Mouse (Mus musculus) MEL (cell line): ENCODE results near the gene Gm26897.

Experiments used
- CTCF ChIP-seq, 3 experiments: IDR thresholded peaks in 2 of 3; conservative IDR thresholded peaks in 1 of 3; 2 replicates each; pipeline ENCODE4 v1.5.1; 2011 to 2012; ENCODE audit warnings: low read length in 3 of 3, low read depth in 2 of 3, mild to moderate bottlenecking in 2 of 3, improper control_type of control experiment in 1 of 3, inconsistent platforms in 1 of 3, mixed read lengths in 1 of 3, moderate library complexity in 1 of 3; ENCODE audit not compliant: control insufficient read depth in 1 of 3, insufficient read depth in 1 of 3, poor library complexity in 1 of 3, severe bottlenecking in 1 of 3
- ELF1 ChIP-seq: IDR thresholded peaks from 2 replicates; pipeline ENCODE4 v1.6.1; 2014; ENCODE audit warnings: low read depth, mild to moderate bottlenecking, inconsistent platforms, low read length, improper control_type of control experiment, moderate library complexity
- EP300 ChIP-seq, 2 experiments: IDR thresholded peaks; 2 replicates each; pipeline ENCODE4 v1.6.1; 2011; ENCODE audit warnings: improper control_type of control experiment in 2 of 2, low read length in 2 of 2, low read depth in 1 of 2, mild to moderate bottlenecking in 1 of 2
- GABPA ChIP-seq: IDR thresholded peaks from 2 replicates; pipeline ENCODE4 v1.6.1; 2012; ENCODE audit warnings: low read depth, mild to moderate bottlenecking, inconsistent platforms, low read length, improper control_type of control experiment, moderate library complexity
- JUND ChIP-seq: IDR thresholded peaks from 2 replicates; pipeline ENCODE4 v1.6.1; 2011; ENCODE audit warnings: low read depth, mild to moderate bottlenecking, improper control_type of control experiment, low read length
- NRF1 ChIP-seq: IDR thresholded peaks from 2 replicates; pipeline ENCODE4 v1.6.1; 2014; ENCODE audit warnings: low read depth, mild to moderate bottlenecking, inconsistent platforms, low read length, improper control_type of control experiment, moderate library complexity; ENCODE audit not compliant: poor library complexity, insufficient read depth, severe bottlenecking
- POLR2A ChIP-seq, 2 experiments: IDR thresholded peaks; 2 replicates each; pipeline ENCODE4 v1.6.1; 2011 to 2012; ENCODE audit warnings: low read length in 2 of 2, mild to moderate bottlenecking in 2 of 2, control low read depth in 1 of 2, improper control_type of control experiment in 1 of 2, low read depth in 1 of 2, moderate library complexity in 1 of 2; ENCODE audit not compliant: control insufficient read depth in 1 of 2, insufficient read depth in 1 of 2, poor library complexity in 1 of 2

DNA sequence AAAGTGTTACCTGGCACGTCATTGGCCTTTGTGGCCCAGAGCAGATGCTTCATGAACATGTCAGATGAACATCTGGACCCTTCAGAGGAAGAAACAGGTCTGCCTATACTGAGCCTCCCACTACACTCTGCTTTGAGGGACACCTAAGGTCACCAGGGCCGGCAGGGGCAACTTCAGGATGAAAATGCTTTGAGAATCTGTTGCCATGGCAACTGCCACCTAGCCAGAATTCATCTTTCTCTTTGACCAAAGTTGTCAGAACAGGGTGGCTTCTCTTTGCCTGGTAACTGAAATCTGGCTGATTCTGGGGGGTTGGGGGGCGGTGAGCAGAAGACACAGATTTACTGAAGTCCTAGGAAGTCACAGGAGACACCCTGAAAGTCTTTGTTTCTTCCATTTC, 14.7 kb upstream of the Gm26897 start:
- TF ChIP-seq CTCF (IDR thresholded peaks at IDR 0.05 in 2 of 3, conservative IDR thresholded peaks at IDR 0.05 in 1 of 3; ENCODE audit: control insufficient read depth in 1 of 3, insufficient read depth in 1 of 3, low read depth in 2 of 3, low read length in 3 of 3, poor library complexity in 1 of 3, severe bottlenecking in 1 of 3) (no peak), ELF1 (no peak), GABPA (no peak), JUND (no peak), NRF1 (no peak), EP300 (IDR thresholded peaks at IDR 0.05; ENCODE audit: low read depth in 1 of 2, low read length in 2 of 2) (no peak), POLR2A (IDR thresholded peaks at IDR 0.05; ENCODE audit: control insufficient read depth in 1 of 2, insufficient read depth in 1 of 2, low read depth in 1 of 2, low read length in 2 of 2, poor library complexity in 1 of 2) (no peak)
